Mouse (Mus musculus) C2C12 (cell line): ENCODE data around the gene 4930455H04Rik. TPM values are rescaled to one million over a fixed set of nuclear protein-coding genes. Genes with fewer than 3 reads are reported as not detected.

Experiments
- H3K27me3 ChIP-seq: one replicate; pipeline ENCODE4 v1.6.1; 2011; ENCODE audit not compliant: control insufficient read depth, insufficient read depth, insufficient read length
- H3K36me3 ChIP-seq: one replicate; pipeline ENCODE4 v1.6.1; 2011; ENCODE audit not compliant: control insufficient read depth, insufficient read depth
- H3K4me3 ChIP-seq: one replicate; pipeline ENCODE4 v1.5.1; 2011; ENCODE audit warnings: mild to moderate bottlenecking, control low read depth; ENCODE audit not compliant: poor library complexity, insufficient read depth, severe bottlenecking
- H3K79me2 ChIP-seq: one replicate; pipeline ENCODE4 v1.6.1; 2011; ENCODE audit not compliant: control insufficient read depth, insufficient read depth
- H3K79me3 ChIP-seq: one replicate; pipeline ENCODE4 v1.6.1; 2011; ENCODE audit warnings: low read depth, control low read depth
- H3ac ChIP-seq: one replicate; pipeline ENCODE3; 2011; ENCODE audit warnings: low read depth; ENCODE audit not compliant: control insufficient read depth, insufficient read length
- CEBPB ChIP-seq: IDR thresholded peaks from one replicate; pipeline ENCODE4 v1.6.1; 2011; ENCODE audit warnings: low read depth, mild to moderate bottlenecking, control low read depth, moderate library complexity
- CTCF ChIP-seq: IDR thresholded peaks from one replicate; pipeline ENCODE4 v1.5.1; 2011; ENCODE audit not compliant: control insufficient read depth, insufficient read depth, insufficient read length
- FOSL1 ChIP-seq: IDR thresholded peaks from one replicate; pipeline ENCODE4 v1.8.0; 2011; ENCODE audit warnings: mild to moderate bottlenecking, low read length; ENCODE audit not compliant: poor library complexity, insufficient read depth, severe bottlenecking
- MAX ChIP-seq: IDR thresholded peaks from one replicate; pipeline ENCODE4 v1.6.1; 2011; ENCODE audit warnings: mild to moderate bottlenecking, control low read depth
- MYOD1 ChIP-seq: IDR thresholded peaks from one replicate; pipeline ENCODE4 v1.6.1; 2011; ENCODE audit warnings: low read depth; ENCODE audit not compliant: control insufficient read depth, insufficient read length
- MYOG ChIP-seq: IDR thresholded peaks from one replicate; pipeline ENCODE4 v1.6.1; 2011; ENCODE audit not compliant: control insufficient read depth, insufficient read length; ENCODE audit errors: extremely low read depth
- USF1 ChIP-seq: IDR thresholded peaks from one replicate; pipeline ENCODE4 v1.6.1; 2011; ENCODE audit warnings: low read depth, mild to moderate bottlenecking, control low read depth, moderate library complexity
- polyA plus RNA-seq: library from polyadenylated mRNA; unstranded; fragments of >200 nt; fragmentation: generic; extraction: Trizol; gene quantifications from one replicate; pipeline ENCODE4 v1.2.1, GENCODE M21; 2012; ENCODE audit warnings: missing spikeins

Gene 4930455H04Rik
- polyA plus RNA-seq, 1 experiment: not detected

DNA sequence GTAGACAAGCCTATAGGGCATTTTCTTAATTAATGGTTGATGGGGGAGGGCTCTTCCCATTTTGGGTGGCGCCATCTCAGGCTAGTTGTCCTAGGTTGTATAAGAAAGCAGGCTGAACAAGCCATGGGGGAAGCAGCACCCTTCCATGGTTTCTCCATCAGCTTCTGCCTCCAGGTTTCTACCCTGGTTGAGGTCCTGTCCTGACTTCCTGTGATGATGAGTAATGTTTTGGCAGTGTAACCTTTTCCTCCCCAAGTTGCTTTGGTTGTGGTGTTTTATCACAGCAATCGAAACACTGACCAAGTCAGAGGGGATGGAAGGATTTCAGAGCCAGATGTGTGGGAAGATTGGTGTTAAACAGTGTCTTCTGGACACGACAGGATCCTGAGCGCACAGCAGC, 21.6 kb upstream of the 4930455H04Rik start:
- H3K36me3 ChIP-seq: no peaks in the 10 kb centered on the region
- H3K79me2 ChIP-seq: no peaks in the 10 kb centered on the region
- no peaks in the 10 kb centered on the region for H3K27me3 ChIP-seq
- no peaks in the 10 kb centered on the region for H3K79me3 ChIP-seq
- H3K4me3 ChIP-seq: no peak overlapping the region
- TF ChIP-seq CTCF: no peak
- H3ac ChIP-seq: no peak overlapping the region

DNA sequence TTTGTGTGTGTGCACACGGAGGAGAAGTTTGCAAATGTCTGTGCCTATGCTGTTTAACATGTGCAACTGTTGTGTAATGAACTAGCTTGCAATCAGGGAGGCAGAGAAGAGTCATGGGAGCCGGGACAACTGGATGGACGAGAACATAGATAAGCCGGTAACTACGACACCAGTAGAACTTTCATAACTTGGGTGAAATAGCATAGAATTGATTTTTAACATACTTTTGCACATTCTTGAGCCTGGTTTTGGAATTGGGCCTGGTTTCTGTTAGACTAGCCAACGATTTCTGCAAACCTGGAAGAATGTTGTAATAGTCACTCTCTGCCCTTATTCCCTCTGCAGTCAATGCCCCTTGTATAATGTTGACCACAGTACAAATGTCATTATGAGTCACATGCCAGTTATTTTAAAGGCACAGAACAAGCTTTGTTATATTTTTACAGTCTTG, 17.4 kb upstream of the 4930455H04Rik start:
- Histone ChIP-seq H3K79me3 (no peaks in the 10 kb centered on the region), H3ac (no peak overlapping the region), H3K36me3 (no peaks in the 10 kb centered on the region), H3K4me3 (no peak overlapping the region), H3K79me2 (no peaks in the 10 kb centered on the region), H3K27me3 (no peaks in the 10 kb centered on the region)
- TF ChIP-seq USF1 (peak; percentile 60), FOSL1 (peak; percentile 77), MAX (no peak), CTCF (no peak), MYOD1 (no peak), MYOG (no peak), CEBPB (peak; percentile 91)

- no peaks in the 10 kb centered on the region for H3K79me2 ChIP-seq
- H3K27me3 ChIP-seq: no peaks in the 10 kb centered on the region
- no peak overlapping the region for H3K4me3 ChIP-seq
- TF ChIP-seq USF1: no peak
- no peak for TF ChIP-seq FOSL1
- TF ChIP-seq MYOG: no peak
- no peak for TF ChIP-seq CEBPB
- no peak for TF ChIP-seq MAX
- no peak for TF ChIP-seq MYOD1
- no peak for TF ChIP-seq CTCF
- H3K36me3 ChIP-seq: no peaks in the 10 kb centered on the region
- H3K79me3 ChIP-seq: no peaks in the 10 kb centered on the region
- H3ac ChIP-seq: no peak overlapping the region
These were observed 16.6 kb upstream of the 4930455H04Rik start for GRCm38 (mm10) chr3:116951489-116951888.

DNA sequence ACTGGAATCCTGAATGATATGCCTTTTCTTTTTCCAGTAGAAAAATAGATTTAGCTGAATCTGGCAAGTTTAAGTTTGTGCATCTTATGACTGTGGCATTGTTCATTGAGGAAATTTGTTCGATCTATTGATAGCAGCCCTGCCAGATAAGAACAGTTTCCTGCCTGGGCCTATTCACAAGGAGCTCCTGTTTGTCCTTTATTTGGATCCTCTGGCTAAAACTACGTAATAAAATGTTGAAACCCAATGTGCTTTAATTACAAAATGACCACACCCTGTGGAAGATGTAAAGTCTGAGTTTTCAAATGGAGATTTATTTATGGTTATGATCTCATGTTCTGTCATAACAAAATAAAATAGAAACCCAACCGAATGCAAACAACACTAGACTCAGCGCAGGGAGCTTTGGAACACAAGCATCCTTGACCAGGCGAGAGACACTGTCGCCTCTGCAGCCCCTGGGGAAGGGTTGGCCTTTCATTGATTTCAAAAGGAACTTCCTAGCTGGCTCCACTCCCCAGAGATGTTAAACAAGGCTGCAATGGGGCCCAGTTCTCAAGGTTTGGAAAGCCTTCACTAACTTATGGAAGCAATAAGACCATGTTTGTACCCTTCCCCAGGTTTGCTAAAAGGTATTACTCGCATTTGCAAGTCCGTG, 15.7 kb upstream of the 4930455H04Rik start:
- no peak overlapping the region for H3ac ChIP-seq
- no peaks in the 10 kb centered on the region for H3K36me3 ChIP-seq
- H3K4me3 ChIP-seq: no peak overlapping the region
- no peak for TF ChIP-seq FOSL1
- H3K27me3 ChIP-seq: no peaks in the 10 kb centered on the region
- H3K79me2 ChIP-seq: no peaks in the 10 kb centered on the region
- no peaks in the 10 kb centered on the region for H3K79me3 ChIP-seq

GRCm38 (mm10) chr3:116953366-116953765, 14.7 kb upstream of the 4930455H04Rik start:
- Histone ChIP-seq H3K36me3 (no peaks in the 10 kb centered on the region), H3K79me2 (no peaks in the 10 kb centered on the region)
- TF ChIP-seq MYOD1 (no peak), USF1 (no peak), MAX (no peak), CTCF (no peak), MYOG (no peak), CEBPB (no peak), FOSL1 (no peak)

DNA sequence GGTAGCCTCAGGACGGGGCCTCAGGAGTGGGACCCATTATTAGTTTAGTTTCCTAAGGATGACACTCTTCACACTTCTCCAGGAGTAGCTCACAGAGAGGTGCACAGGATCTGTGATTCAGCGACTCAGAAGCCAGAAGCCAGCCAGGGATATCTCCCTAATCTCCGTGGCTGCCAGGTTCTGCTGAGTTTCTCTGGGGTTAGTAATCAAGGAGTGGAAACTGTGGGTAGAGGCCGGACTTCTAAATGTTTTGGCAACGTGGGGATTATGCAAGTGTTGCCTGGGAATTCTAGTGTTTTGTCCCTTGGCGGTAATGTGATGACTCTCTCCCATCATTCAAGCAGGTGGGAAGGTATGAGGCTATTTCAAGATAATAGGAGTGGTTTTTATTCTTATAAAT, 13.0 kb upstream of the 4930455H04Rik start:
- Histone ChIP-seq H3K36me3 (no peaks in the 10 kb centered on the region), H3ac (no peak overlapping the region), H3K4me3 (no peak overlapping the region), H3K79me2 (no peaks in the 10 kb centered on the region), H3K27me3 (no peaks in the 10 kb centered on the region), H3K79me3 (no peaks in the 10 kb centered on the region)
- TF ChIP-seq MYOG: no peak
- peak; percentile 7 for TF ChIP-seq CEBPB

More at GRCm38 (mm10) chr3:116953366-116953765, 14.7 kb upstream of the 4930455H04Rik start:
- H3K27me3 ChIP-seq: no peaks in the 10 kb centered on the region
- H3K4me3 ChIP-seq: no peak overlapping the region
- no peak overlapping the region for H3ac ChIP-seq
- no peaks in the 10 kb centered on the region for H3K79me3 ChIP-seq

- Histone ChIP-seq H3K36me3 (no peaks in the 10 kb centered on the region), H3K4me3 (no peak overlapping the region), H3K79me3 (no peaks in the 10 kb centered on the region), H3K79me2 (no peaks in the 10 kb centered on the region), H3ac (no peak overlapping the region), H3K27me3 (no peaks in the 10 kb centered on the region)
- TF ChIP-seq CEBPB (no peak), CTCF (no peak), MAX (no peak), MYOD1 (no peak), USF1 (no peak), FOSL1 (no peak), MYOG (no peak)
These were observed 7.7 kb upstream of the 4930455H04Rik start for GRCm38 (mm10) chr3:116960414-116960813.
